Mouse (Mus musculus) G1E (cell line): ENCODE measurements at regions not wholly inside any gene's neighbourhood (a gene's known extent, or its start where the extent isn't known, plus 50 kb on each side); places are given as distances from the start of the nearest gene placed in this dataset.

Experiments used
- ATAC-seq: 2 replicates; pipeline ENCODE4 v1.8.0; 2016; ENCODE audit warnings: mild to moderate bottlenecking; ENCODE audit not compliant: insufficient number of reproducible peaks, poor library complexity, low FRiP score, severe bottlenecking; ENCODE audit errors: extremely low read depth
- DNase-seq: peaks from one replicate; pipeline ENCODE4 v3.0.0; 2012; ENCODE audit warnings: low spot score
- H3K27me3 ChIP-seq: 2 replicates; pipeline ENCODE4 v1.6.1; 2012; ENCODE audit warnings: mild to moderate bottlenecking, low read length, inconsistent platforms; ENCODE audit not compliant: insufficient read depth
- H3K36me3 ChIP-seq: replicated peaks from 2 replicates; pipeline ENCODE3; 2012; ENCODE audit warnings: mild to moderate bottlenecking, inconsistent platforms
- H3K4me1 ChIP-seq: 2 replicates; pipeline ENCODE4 v1.6.1; 2012; ENCODE audit warnings: low read depth, low read length, inconsistent platforms, mixed read lengths; ENCODE audit not compliant: insufficient read depth
- H3K4me3 ChIP-seq: 2 replicates; pipeline ENCODE4 v1.5.1; 2012; ENCODE audit warnings: low read depth, mild to moderate bottlenecking, inconsistent platforms, low read length, moderate library complexity, mixed read lengths
- H3K9me3 ChIP-seq: replicated peaks from 2 replicates; pipeline ENCODE4 v1.6.1; 2012; ENCODE audit warnings: inconsistent platforms
- CTCF ChIP-seq: IDR thresholded peaks from 2 replicates; pipeline ENCODE4 v1.5.1; 2012; ENCODE audit warnings: low read depth, low read length, inconsistent platforms, mixed read lengths
- GATA1 ChIP-seq: IDR thresholded peaks from 2 replicates; pipeline ENCODE4 v1.6.1; 2012; ENCODE audit warnings: borderline replicate concordance, low read length, inconsistent platforms, mixed read lengths
- GATA2 ChIP-seq: IDR thresholded peaks from 2 replicates; pipeline ENCODE4 v1.6.1; 2012; ENCODE audit warnings: low read depth, low read length, inconsistent platforms, borderline replicate concordance
- POLR2AphosphoS5 ChIP-seq: IDR thresholded peaks from 2 replicates; pipeline ENCODE4 v1.6.1; 2012; ENCODE audit warnings: low read depth, low read length, inconsistent platforms; ENCODE audit not compliant: insufficient replicate concordance
- TAL1 ChIP-seq: conservative IDR thresholded peaks from 2 replicates; pipeline ENCODE4 v1.6.1; 2012; ENCODE audit warnings: low read depth, low read length, inconsistent platforms, mixed read lengths

DNA sequence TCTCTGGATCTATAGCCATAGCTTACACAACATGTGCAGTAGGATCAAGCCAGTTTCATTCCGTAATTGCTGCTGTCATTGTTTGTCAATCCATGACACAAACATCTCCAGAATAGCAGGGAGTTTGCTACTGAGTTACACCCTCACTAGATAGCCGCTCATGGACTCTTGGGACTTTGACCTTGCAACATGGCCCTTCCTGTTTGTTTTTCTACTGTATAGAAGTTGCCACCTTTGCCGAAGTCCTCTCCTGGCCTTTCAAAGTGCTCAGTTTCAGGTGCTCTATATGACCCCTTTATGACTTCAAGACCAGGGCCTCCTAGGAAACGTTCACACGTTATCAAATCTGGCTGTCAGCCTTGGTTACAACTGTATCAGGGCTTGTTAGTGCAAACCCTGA is 1040.8 kb downstream of the Lrfn5 start:
- Histone ChIP-seq H3K4me1 (no peaks in the 10 kb centered on the region), H3K27me3 (no peaks in the 10 kb centered on the region), H3K9me3 (peaks cover 6% of the 10 kb centered on the region; the same call in 1 of the 2 replicates), H3K4me3 (no peak overlapping the region), H3K36me3 (no peaks in the 10 kb centered on the region)
- ATAC-seq (no peak), DNase-seq (no peak)
- no peak for TF ChIP-seq TAL1
- TF ChIP-seq GATA1, result no peak
- no peak for TF ChIP-seq CTCF
- no peak for TF ChIP-seq POLR2AphosphoS5
- TF ChIP-seq GATA2, result no peak
